Mouse (Mus musculus) layer of hippocampus, adult 9-11 months (tissue): Measurements from ENCODE around the gene Kcna5.

ENCODE experiments used
- DNase-seq: peaks from one replicate; pipeline ENCODE4 v3.0.0; 2022

The Kcna5 gene

GRCm38 (mm10) chr6:126535208-126535910, at the start of gene Kcna5:
TSS of gene Kcna5 (minus strand) at chr6:126535412.
- no peak for DNase-seq

- no peak for DNase-seq
Measured at GRCm38 (mm10) chr6:126583075-126583474, 47.9 kb upstream of the Kcna5 start.

GRCm38 (mm10) chr6:126581632-126582031, 46.4 kb upstream of the Kcna5 start:
- DNase-seq, result peak; percentile 52

GRCm38 (mm10) chr6:126580571-126580970, 45.4 kb upstream of the Kcna5 start:
- no peak for DNase-seq

- no peak for DNase-seq
Measured at GRCm38 (mm10) chr6:126577415-126577814, 42.2 kb upstream of the Kcna5 start.

- DNase-seq, result no peak
Measured at GRCm38 (mm10) chr6:126576566-126576965, 41.4 kb upstream of the Kcna5 start.

GRCm38 (mm10) chr6:126574778-126575177, 39.6 kb upstream of the Kcna5 start:
- no peak for DNase-seq

GRCm38 (mm10) chr6:126573021-126573420, 37.8 kb upstream of the Kcna5 start:
- no peak for DNase-seq

- DNase-seq, result peak; percentile 82
Measured at GRCm38 (mm10) chr6:126569809-126570208, 34.6 kb upstream of the Kcna5 start.

- DNase-seq, result no peak
Measured at GRCm38 (mm10) chr6:126568046-126568830, 33.0 kb upstream of the Kcna5 start.

GRCm38 (mm10) chr6:126567326-126567725, 32.1 kb upstream of the Kcna5 start:
- no peak for DNase-seq

GRCm38 (mm10) chr6:126564376-126564775, 29.2 kb upstream of the Kcna5 start:
- no peak for DNase-seq

GRCm38 (mm10) chr6:126563898-126564297, 28.7 kb upstream of the Kcna5 start:
- peak; percentile 85 for DNase-seq

GRCm38 (mm10) chr6:126561702-126562101, 26.5 kb upstream of the Kcna5 start:
- no peak for DNase-seq

- DNase-seq, result no peak
Measured at GRCm38 (mm10) chr6:126560696-126561095, 25.5 kb upstream of the Kcna5 start.

- no peak for DNase-seq
Measured at GRCm38 (mm10) chr6:126560036-126560435, 24.8 kb upstream of the Kcna5 start.

GRCm38 (mm10) chr6:126558276-126558675, 23.1 kb upstream of the Kcna5 start:
- no peak for DNase-seq

- DNase-seq, result peak; percentile 69
Measured at GRCm38 (mm10) chr6:126553812-126554211, 18.6 kb upstream of the Kcna5 start.

GRCm38 (mm10) chr6:126551862-126552395, 16.7 kb upstream of the Kcna5 start:
- DNase-seq, result no peak

GRCm38 (mm10) chr6:126544107-126545036, 9.2 kb upstream of the Kcna5 start:
- no peak for DNase-seq

GRCm38 (mm10) chr6:126542724-126543123, 7.5 kb upstream of the Kcna5 start:
- DNase-seq, result no peak

GRCm38 (mm10) chr6:126537512-126537911, 2.3 kb upstream of the Kcna5 start:
- no peak for DNase-seq

- no peak for DNase-seq
Measured at GRCm38 (mm10) chr6:126536926-126537325, 1.7 kb upstream of the Kcna5 start.
